Mouse (Mus musculus) adrenal gland, postnatal 25 days (tissue): ENCODE results near the gene Rcc1. TPM values are rescaled to one million over a fixed set of nuclear protein-coding genes. Genes with fewer than 3 reads are reported as not detected.
A peak's percentile ranks its signal among the peaks of the same experiment; 100 is the strongest.

Source experiments
- DNase-seq: peaks from one replicate; pipeline ENCODE4 v3.0.0; 2021; ENCODE audit warnings: mixed read lengths
- total RNA-seq: library from RNA; stranded (reverse); gene quantifications from 2 replicates; pipeline ENCODE4 v1.2.3, GENCODE M21; 2021

Rcc1 gene
- total RNA-seq, 1 experiment from 2014 or later = 17.8 TPM

- no peak for DNase-seq
Observed at GRCm38 (mm10) chr4:132355403-132355802, 2.0 kb upstream of the Rcc1 start.

- peak; percentile 84 for DNase-seq
Observed at GRCm38 (mm10) chr4:132354571-132354970, 1.2 kb upstream of the Rcc1 start.

- no peak for DNase-seq
Observed at GRCm38 (mm10) chr4:132352739-132353138, 666 bp downstream of the Rcc1 start.

- no peak for DNase-seq
Observed at GRCm38 (mm10) chr4:132351401-132351800, 2.0 kb downstream of the Rcc1 start.

GRCm38 (mm10) chr4:132350854-132351253 is 2.6 kb downstream of the Rcc1 start:
- no peak for DNase-seq

GRCm38 (mm10) chr4:132350123-132350740 is 3.2 kb downstream of the Rcc1 start:
- no peak for DNase-seq

GRCm38 (mm10) chr4:132349495-132350122 is 3.8 kb downstream of the Rcc1 start:
- DNase-seq = no peak

GRCm38 (mm10) chr4:132346661-132347060 is 6.7 kb downstream of the Rcc1 start:
- DNase-seq = no peak

GRCm38 (mm10) chr4:132346261-132346660 is 7.1 kb downstream of the Rcc1 start:
- no peak for DNase-seq

GRCm38 (mm10) chr4:132345843-132346212 is 7.6 kb downstream of the Rcc1 start:
- DNase-seq = no peak

- DNase-seq = peak; percentile 98
Observed at GRCm38 (mm10) chr4:132345135-132345842, 8.1 kb downstream of the Rcc1 start.

- DNase-seq = no peak
Observed at GRCm38 (mm10) chr4:132344403-132345134, 8.8 kb downstream of the Rcc1 start.

- DNase-seq = no peak
Observed at GRCm38 (mm10) chr4:132341451-132341850, 12.0 kb downstream of the Rcc1 start.

GRCm38 (mm10) chr4:132338943-132339342 is 14.5 kb downstream of the Rcc1 start:
- peak; percentile 56 for DNase-seq

GRCm38 (mm10) chr4:132332880-132333279 is 20.5 kb downstream of the Rcc1 start:
- DNase-seq = no peak

GRCm38 (mm10) chr4:132331960-132332359 is 21.4 kb downstream of the Rcc1 start:
- DNase-seq = no peak

- no peak for DNase-seq
Observed at GRCm38 (mm10) chr4:132329835-132330354, 23.5 kb downstream of the Rcc1 start.

- peak; percentile 93 for DNase-seq
Observed at GRCm38 (mm10) chr4:132329115-132329834, 24.1 kb downstream of the Rcc1 start, which contains the start of gene Trnau1ap. Gene Trnau1ap, minus strand, starts transcription at chr4:132329538.

- no peak for DNase-seq
Observed at GRCm38 (mm10) chr4:132328391-132328982, 24.9 kb downstream of the Rcc1 start.

- no peak for DNase-seq
Observed at GRCm38 (mm10) chr4:132326481-132326880, 26.9 kb downstream of the Rcc1 start.

- no peak for DNase-seq
Observed at GRCm38 (mm10) chr4:132315711-132316110, 37.7 kb downstream of the Rcc1 start.
